Mouse (Mus musculus) mouse embryonic stem cell (cell line): ENCODE results near the gene Ccdc117.
"Not testable (repeated sequence)": the region's sequence is repeated elsewhere in the genome, so short reads cannot be mapped to it uniquely, and the experiment has no call there.

Experiments
- in situ Hi-C, 2 experiments: fragments of 300-500 bp; cut with MboI; formaldehyde crosslinking; loops; 1 replicate in 1 of 2; 3 replicates in 1 of 2; pipeline ENCODE4 v1.14.3; 2019 to 2020; ENCODE audit warnings: low sequenced_read_pairs in 2 of 2, low pct_unique_long_range_greater_than_20kb in 1 of 2, mixed read lengths in 1 of 2; ENCODE audit not compliant: unreplicated experiment in 1 of 2

Ccdc117 gene

DNA sequence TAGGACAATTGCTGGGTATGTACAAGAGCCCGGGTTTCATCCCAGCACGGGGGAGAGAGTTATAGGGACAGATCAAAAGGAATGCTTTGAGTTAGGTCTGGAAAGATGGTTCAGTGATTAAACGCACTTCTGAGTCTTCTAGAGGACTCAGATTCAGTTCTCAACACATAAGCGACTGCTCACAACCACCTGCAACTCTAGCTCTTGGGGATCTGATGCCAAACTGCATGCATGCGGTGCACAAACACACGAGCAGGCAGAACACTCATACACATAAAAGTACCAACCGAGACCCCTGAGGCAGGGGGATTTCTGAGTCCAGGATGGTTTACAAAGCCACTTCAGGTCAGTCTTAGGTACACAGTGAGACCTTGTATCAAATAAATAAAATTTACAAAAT lies 25.8 kb downstream of the Ccdc117 start:
- in situ Hi-C loops: no loop called here

DNA sequence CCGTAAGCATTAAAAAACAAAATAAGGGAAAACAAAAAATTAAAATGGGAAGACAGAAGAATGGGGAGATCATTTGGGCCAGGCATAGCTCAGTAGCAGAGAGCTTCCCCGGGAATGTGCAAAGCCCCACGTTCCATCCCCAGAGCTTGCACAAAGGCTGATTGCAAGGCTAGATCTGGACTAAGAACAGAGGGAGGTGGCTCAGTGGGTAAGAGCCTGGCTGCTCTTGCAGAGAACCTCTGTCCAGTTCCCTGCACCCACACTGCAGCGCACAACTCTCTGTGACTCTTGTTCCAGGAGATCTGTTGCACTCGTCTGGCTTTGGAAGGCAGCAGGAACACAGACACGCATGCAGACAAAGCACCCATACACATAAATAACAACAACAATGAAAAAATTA lies 26.3 kb downstream of the Ccdc117 start:
- in situ Hi-C loops: no loop called here

DNA sequence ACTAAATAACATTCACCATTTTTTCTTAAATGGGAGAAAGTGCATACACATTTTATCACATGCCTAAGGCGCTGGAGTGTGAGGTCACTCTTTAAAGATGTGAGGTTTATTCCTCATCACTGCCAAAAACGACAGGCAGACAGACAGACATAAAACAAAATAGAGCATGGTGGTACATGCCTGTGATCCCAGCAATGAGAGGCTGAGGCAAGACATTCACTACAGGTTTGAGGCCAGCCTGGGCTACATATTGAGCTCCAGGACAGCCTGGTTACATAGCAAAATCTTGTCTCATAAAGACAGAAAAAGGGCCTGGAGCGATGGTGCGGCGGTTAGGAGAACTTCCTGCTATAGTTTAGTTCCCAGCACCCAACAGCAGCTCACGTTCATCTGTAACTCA lies 26.8 kb downstream of the Ccdc117 start:
- in situ Hi-C loops: no loop called here

DNA sequence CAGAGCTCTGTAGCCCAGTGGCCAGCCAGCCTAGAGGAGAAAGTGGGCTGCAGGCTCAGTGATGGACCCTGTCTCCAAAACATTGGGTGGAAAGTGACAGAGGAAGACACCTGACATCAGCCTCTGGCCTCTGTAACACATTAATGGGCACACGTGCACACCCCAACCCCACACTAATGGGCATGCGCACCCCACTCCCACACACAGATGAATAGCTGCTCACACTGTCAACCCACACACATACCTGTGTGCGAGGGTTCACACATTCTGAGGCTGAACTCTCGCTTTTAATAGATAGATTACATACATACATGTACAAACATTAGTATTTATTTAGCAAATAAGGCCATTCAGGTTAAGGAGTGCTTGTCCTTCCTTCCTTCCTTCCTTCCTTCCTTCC lies 27.9 kb downstream of the Ccdc117 start:
- in situ Hi-C loops: no loop called here

DNA sequence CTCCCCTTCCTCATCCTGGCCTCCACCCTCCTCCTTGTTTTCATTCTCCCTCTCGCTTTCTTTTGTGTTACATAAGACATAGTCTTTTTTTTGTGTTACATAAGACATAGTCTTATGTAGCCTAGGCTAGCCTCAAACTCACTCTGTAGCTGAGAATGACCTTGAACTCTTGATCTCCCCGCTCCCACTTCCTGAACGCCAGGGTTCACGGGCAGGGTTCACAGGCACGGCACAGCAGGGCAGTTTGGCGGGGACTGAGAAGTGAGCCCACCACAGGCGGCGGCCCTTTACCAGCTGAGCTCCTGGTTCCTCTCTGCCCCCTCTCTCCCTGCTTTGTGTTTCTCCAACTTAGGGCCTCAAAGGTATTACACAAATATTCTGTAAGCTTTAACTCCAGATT lies 29.0 kb downstream of the Ccdc117 start:
- in situ Hi-C loops: no loop called here

DNA sequence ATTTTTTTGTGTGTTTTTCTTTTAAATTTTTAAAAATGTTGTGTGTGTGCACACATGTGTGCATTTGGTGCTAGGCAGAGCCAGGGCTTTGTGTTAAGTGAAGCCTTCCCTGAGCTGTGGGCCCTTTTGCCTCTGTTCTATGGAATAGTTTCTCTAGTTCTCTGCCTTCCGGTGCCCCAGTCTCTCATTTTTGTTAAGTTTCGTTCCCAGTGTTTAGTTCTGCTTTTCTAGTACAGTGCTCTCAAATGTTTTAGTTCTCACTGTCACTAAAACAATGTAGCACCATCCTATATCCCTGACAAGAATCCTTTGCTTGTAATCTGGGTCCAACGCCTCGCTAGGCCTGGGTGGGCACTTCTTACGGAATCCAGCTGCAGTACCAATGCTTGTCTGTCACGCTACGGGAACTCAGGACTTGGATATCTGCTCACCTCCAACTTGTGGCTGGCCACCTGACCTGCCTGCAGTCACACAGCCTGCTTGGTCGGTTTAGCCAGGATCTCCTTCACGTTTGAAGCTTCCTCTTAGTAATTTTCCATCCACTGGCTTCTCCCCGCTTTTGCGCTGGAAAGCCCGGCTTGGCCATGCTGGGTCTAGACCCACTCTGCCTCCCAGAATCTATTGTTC lies 29.8 kb downstream of the Ccdc117 start:
- in situ Hi-C loops: no loop called here

DNA sequence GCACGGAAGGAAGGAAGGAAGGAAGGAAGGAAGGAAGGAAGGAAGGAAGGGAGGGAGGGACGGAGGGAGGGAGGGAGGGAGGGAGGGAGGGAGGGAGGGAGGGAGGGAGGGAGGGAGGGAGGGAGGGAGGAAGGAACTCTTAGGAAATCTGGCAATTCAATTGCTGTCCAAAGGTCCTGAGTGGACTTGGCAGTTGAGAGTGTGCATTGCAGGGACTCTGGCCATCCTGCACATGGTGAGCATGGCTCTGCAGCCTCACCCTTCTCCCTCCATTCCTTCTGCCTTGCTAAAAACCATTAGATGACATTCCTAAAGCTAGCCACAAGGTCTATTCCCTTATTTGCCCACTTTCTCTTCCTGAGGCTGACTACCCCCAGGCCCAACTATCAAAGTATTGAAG lies 31.3 kb downstream of the Ccdc117 start:
- in situ Hi-C loops: not testable (repeated sequence)

DNA sequence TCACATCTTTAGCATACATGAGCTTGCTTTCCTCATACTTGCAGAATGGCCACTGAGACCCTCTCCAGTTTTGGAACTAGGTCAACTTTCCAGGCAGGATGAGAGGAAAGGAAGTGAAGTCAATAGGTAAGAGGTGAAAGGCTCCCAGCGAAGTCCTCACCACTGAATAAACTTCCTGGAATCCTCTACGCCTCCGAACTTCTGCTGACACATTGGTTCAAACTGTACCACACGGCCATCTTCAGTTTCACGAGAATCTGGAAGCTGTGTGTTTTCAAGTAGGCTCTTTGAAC lies 31.9 kb downstream of the Ccdc117 start:
- in situ Hi-C loops: no loop called here

DNA sequence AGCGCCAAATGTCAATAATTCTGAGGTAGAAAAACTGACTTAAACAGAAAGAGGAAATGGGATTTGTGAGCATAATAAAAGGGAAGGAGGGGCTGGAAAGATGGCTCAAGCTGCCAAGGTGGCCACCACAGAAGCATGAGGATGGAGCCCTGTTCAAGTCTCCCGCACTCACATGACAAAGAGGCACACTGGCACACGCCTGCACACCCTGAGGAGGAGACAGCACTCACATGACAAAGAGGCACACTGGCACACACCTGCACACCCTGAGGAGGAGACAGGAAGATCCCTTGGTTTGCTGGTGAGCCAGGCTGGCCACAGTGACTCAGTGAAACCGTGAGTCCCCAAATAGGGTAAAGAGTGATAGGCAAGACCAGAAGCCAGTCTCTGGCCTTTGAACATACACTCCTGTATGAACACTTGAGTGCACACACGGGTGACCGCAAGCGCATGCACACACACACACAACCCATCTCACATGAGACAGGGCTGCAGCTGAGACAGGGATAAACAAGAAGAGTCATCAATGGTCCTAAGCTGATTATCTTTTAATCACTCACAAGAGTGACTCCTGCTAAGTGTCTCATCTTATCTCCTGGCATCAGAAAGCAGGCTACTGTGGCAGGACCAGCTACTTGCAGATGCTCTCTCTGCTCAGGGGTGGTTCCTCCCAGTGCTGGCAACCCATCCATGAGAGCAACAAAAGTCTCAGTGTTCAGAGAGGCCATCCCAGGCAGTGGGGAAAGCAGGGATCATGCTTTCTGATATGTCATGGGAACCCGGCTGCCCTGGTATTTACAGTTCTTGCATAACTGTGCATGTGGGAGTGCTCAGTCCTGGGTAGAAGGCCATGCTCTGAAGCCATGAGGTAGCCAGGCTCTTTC lies 32.5 kb downstream of the Ccdc117 start:
- in situ Hi-C loops: no loop called here

DNA sequence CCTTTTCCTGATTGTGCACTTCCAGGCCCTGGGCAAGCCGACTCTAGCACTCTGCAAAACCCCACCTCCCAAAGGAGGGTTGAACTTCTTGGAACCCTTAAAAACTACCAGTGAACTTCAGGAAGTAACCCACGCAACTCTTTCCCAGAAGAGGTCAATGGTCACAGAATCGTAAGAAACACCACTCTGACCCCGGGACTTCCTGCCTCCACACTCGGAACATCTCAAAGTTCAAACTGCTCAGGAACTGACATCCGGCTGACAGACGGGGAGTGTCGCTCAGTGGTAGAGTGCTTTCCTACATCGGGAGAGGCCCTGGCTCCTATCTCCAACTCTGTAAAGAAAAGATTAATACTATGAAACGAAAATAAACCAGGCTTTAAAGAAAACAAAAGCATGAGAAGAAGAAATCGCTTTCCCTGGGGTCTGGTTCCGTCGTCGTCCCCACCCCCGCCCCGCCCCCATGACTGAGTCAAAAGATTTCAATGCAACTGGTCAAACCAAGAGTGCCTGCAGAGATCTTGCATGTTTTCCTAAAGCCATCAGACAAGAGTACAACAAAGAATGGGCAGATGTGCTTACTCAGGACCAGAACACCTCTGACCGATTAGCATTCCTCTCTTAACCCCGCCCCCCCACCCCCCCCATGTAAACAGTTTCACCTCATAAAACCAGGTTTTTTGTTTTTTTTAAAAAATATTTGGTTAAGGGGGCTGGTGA lies 36.0 kb downstream of the Ccdc117 start:
- in situ Hi-C loops: no loop called here

DNA sequence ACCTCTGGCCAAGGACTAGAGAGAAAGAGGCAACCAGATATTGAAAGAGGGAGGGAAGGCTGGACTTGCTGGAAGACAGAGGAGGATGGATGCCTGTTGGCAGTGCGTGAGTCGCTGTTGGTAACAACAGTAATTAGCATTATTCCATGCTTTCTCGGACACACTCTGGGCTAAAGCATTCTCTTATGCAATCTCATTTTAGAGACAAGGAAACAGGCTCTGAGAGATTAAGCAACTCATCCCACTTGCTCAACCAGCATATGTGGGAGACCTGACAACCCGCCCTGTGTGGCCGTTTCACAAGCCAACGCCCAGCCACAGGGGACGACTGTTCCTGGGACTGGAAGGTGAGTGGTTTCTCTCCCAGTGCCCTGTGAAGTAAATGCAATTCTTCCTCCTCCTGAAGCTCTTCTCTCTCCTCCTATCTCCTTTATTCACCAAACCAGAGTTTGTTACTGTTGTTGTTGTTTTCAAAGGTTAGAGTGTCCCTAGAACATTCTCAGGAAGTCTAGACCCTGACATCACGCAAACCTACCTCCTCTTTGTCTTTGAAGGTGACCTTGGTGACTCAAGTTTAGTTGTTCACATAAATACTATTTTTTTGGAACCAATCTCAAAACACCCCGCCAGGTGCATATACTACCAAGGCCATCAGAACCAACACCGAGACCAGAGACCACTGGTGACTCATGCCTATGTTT lies 39.5 kb downstream of the Ccdc117 start:
- in situ Hi-C loops: no loop called here

DNA sequence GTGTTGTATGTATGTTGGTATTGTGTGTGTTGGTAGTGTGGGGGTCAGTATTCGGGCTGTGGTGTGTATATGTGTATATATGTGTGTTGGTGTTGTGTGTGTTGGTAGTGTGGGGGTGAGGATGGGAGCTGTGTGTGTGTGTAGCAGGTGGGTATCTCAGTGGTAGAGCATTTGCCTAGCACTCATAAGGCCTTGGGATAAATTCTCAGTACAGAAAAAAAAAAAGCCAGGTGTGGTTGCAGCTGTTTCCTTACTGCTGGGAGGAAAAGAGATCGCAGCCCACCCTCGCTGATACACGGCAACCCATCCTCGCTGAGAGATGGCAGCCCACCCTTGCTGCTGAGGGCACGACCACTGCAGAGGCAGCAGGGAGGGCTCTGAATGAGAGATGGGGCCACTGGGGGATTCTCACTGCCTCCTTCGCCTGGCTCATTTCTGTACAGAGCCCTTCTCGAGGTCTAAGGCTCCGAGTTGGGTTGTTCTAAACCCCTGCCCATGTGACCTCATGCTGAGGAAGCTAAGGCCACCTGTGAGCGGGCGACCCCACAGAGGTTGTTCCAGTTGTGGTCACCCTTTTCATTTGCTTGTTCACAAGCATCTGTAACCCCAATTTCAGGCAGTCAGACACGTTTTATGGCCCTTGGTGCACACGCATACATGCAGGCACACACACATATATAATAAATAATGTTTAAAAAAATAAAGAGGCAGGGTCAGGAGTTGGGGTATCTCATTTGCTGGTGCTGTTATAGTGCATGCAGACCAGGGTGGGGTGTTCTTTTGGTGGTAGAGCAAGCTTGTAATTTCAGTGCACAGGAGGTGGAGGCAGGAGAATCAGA lies 40.9 kb downstream of the Ccdc117 start:
- in situ Hi-C loops: no loop called here

DNA sequence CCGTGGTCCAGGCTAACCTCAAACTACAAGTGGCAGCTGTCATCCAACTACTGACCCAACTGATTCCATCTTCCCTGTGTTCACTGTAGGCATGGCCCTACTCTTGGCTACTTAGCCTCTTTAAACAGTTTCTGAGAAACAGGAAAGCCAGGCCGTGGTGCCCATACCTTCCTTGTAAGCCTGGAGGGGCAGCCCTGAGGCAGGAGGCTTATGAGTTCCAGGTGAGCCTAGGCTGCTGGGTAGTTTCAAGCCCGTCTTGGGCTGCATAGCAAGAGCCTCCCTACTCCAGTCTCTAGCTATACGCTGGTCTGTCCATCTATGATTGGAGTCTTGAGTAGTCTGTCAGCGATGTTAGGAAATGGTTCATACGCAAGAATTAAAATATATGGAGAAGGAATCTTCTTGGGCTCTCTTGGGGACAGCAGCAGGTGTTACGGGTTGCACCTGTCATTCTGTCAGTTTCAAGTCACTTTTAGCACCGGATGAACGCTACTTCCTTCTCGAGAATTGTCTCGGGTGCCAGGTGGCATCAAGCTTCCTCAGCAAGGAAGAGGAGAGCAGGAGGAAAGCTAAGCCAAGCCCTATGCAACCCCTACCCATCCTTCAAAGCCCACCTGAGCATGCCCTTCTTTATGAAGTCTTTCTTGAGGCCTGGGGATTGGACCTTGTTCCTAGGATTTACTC lies 41.9 kb downstream of the Ccdc117 start:
- in situ Hi-C loops: no loop called here

DNA sequence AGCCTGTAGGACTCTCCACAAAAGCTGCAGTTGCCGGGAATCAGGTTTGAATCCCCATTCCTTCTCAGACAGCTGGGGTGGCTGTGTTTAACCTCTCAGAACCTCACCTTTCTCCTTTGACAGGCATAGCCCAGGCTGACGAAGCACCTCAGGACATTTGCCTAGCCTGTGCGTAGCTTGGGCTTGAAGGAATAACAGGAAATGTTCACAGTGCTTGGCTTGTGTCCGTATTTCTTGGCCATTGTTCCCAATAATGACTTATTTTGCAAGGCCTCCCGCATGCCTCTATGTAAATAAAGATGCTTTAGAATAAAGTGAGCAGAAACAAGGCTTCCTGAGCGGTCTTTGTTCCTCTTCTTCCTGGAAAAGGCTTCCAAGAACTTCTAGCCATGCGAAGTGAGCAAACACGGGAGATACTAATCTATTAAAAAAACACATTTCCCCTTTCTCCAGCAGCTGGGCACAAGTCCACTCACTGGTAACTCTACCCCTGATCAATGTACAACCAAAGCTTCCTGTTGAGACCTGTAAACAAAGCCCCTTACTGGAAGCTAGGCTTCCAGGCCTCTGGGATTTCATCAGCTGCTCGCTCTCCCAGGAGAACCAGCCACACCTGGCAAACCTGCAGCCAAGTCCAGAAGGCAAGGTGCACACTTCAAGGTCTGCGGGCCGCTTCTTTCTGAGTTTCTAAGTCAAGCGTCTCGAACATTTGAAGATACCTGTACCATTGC lies 42.9 kb downstream of the Ccdc117 start:
- in situ Hi-C loops: no loop called here

DNA sequence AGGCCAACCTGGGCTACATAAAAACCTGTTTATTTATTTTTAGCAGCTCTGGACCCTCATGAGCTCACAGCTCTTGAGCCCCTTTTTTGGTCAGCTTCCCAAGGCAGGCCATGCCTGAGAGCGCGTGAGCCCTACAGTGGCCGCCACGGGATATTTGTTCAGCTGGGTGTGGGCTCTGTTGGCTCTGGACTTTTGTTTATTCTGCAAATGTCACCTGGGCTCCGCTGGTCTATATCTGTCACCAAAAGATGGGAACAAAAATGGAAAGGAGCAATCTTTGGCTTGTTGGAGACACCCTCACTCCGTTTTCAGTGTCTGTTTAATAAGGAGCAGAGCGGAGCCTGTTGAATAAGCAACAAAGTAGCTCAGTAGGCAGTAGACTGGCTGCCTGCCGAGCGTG lies 43.6 kb downstream of the Ccdc117 start:
- in situ Hi-C loops: no loop called here

DNA sequence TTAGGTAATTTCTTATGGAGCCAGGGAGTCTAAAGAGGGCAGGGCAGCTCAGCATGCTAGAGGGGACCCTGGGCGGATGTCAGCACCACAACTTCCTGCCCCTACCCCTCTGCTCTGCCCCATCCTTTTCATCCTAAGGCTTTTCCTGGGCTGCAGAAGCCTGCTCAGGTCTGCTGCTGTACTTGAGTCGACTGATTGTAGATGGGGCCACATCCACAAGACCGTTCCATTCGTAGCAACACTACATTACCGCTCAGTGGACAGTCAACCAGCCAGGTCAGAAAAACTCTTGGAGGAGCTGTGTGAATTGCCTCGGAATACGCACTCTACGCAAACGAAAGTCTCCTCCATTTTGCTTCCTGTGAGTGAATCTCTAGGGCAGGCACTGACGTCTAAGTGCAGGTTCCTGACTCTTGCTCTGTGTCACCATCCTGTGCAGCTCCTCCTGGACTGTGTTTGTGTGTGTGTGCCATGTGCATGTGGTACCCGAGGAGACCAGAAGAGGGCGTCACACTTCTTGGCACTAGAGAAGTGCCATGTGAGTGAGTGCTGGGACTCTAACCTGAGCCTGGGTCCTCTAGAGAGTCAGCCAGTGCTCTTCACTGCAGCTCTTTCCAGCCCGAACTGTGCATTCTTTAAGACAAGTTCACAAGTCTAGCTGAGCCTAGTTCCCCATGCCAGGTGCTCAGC lies 45.3 kb downstream of the Ccdc117 start:
- in situ Hi-C loops: no loop called here

DNA sequence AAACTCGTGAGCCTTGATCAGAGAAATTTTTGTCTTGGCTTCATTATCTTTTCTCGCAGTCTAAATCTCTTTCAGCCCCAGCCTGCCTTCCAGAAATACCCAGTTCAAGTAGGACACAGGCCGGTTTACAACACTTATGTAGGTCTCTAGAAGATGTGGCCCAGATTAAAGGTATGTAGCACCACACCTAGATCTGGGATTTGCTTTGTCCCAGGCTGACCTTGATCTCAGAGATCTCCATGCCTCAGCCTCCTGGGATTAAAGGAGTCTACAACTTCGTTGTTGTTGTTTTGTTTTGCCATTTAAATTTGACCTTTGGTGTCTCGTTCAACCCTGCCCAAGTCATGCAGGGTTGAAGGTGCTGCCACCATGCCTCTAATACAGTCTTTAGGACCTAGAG lies 46.1 kb downstream of the Ccdc117 start:
- in situ Hi-C loops: no loop called here
